Mouse (Mus musculus): ENCODE results near the gene Pnpla5.

DNA sequence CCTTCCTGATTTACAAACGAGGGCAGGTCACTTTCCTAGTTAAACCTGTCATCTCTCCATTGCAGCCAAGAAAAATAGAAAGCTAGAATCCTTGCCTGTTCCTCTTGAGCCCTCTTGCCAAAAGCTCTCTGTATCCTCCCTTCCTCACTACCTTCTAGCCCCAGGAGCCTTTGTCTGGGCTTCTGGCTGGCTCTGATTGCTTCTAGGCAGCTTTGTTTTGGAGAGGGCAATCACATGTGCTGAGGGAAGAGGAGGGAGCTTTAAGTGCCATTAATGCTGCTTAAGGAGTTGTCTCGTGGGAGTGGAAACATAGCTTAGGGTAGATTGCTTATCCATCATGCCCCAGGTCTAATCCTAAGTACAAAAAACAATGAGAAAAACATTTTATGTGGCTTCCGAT lies 17.1 kb upstream of the Pnpla5 start:
- TF ChIP-seq GATA1 (IDR thresholded peaks at IDR 0.05; ENCODE audit: low read length) (no peak), TAL1 (IDR thresholded peaks at IDR 0.05; ENCODE audit: low read length) (no peak)
